Mouse (Mus musculus): ENCODE data around the gene Traf3ip1.

Gene Traf3ip1

DNA sequence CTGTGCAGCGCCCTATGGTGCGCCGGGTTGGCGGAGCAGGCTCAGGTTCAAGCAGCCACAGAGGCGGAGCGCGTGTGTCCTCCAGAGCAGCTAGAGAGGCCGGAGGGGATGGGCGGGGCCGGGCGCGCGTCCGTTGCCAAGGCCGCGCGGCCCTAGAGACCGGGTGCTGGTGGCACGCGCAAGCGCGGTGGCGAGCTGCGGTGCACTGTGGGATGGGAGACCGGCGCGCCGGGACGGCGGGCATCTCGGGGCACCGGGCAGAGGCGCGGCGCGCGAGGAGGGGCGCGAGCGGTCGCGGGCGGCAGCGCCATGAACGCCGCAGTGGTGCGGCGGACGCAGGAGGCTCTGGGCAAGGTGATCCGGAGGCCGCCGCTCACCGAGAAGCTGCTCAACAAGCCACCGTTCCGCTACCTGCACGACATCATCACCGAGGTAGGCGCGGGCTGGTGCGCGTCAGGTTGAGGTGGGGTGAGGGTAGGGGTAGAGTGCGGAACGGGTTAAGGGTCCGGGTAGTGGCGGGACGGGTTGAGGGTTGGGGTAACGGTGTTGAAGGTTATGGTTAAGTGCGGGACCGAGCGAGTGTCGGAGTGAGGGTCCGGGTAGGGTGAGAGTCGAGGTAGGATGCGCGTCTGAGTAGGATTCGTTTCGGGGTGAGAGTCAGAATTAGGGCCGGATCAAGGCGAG lies at the start of gene Traf3ip1:
Gene Traf3ip1, plus strand, starts transcription at position 191 of the 684 bp plus-strand sequence.
- DNase-seq: peak; percentile 99

DNA sequence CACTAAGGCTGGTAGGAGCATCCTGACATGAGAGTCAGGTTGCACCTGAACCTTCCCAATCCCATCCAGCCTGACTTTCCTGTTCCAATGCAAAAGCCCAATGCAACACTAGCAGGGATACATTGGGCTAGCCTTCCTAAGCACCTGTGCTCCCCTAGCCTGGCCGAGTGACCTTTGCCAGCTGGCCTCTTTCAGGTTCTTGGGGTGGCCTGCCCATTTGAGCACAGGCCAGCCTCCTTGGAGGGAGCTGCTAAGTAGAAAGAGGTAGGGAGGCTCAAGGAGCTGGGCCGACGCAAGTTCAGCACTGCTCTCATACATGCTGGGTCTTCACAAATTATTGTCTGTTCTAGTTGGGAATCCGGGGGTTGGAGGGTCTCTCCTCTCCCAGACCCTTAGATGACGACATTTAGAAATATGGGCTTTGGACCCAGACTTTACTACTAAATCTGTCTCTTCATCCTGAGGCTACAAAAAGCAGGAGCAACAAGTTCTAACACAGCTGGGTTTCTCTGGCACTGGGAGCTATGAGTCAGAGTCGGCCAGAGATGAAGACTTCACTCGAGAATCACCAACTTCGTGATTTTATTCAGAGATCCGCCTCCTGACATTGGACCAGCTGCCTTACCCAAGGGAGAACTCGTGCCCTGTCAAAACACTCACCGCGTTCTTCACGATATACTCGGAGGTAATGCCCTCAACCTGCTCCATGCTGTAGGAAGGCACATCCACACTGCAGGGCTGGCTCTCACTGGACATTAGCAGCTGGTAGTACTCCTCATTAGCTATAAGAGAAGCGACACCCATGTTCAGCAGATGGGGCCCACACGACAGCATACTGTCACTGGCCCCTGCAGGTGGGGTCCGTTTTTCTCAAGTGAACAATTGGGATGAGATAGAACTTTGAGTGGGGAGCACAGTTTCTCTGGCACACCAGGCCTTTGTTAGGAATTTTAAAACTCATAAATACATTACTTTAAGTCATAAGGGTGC lies 49.3 kb upstream of the Traf3ip1 start:
- peak; percentile 95 for DNase-seq

DNA sequence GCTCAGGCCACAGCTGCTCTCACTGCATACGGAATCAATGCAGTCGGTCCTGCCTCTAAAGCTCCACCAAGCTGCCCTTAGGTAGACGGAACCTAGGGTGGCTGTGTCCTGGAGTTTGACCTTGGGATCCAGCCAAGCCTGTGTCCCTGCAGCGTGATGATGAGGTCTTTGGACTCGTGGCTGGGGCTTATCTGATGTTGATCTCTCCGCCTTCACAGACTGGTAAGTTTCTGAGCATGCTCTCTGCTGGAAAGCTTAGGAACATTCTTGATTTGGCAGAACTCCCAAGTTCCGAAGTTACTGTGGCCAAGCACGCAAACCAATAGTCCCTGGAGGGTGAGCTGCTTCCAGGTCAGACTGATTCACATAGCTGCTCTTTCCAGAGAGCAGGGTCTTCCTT lies 48.4 kb upstream of the Traf3ip1 start:
- peak; percentile 99 for DNase-seq

DNA sequence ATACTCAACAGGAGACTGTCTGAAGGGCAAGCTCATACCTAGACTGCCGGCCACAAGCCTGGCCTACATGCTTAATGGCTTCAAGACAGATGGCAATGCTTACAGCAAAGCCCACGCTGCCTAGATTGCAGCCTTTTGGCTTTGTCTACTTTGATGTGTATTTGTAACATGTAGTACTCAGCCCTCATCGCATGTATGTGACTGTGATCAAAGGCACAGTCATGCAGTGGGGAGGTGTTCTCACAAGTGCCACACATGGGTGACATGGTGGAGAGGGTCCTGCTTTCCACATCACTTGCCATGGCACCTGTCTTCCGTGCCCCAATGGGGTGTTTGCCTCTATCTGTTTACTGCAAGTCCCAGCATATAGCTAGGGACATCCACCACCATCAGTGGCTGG lies 47.9 kb upstream of the Traf3ip1 start:
- peak; percentile 95 for DNase-seq

DNA sequence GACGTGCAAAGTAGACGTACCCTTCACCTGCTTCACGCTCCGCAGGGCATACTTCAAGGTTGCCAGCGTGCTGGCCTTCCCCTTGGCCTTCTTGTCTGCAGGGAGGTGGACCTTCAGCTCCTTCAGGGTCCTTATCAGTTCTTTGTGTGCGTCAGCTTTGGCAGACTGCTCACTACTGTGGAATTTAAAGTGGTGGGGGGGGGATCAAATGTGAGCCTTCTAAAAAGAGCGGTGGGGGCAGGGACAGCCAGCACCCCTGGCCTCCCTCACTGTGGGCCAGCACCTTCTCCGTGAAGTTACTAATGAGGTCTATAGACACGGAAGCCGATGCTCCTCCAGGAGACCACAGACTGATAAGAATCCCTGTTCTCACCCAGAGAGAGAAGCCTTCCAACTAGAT lies 45.8 kb upstream of the Traf3ip1 start:
- DNase-seq: peak; percentile 94

DNA sequence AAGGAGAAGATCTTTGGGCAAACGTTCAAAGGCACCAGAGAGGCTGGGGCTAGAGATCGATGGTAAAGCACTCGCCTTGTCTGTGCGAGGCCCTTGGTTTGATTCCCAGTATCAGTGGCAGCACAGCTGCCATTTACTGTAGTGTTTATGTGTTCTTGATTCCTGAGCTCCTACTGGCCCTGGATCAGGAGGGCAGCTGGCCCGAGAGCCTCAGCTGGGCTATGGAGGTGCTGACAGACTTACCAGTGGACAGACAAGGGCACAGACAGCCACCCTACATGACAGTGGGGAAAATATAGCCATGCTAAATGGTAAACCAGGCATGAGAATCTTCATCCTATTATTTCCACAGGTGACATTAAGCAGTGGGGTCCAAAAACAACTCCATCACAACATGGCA lies 43.6 kb upstream of the Traf3ip1 start:
- peak; percentile 96 for DNase-seq

DNA sequence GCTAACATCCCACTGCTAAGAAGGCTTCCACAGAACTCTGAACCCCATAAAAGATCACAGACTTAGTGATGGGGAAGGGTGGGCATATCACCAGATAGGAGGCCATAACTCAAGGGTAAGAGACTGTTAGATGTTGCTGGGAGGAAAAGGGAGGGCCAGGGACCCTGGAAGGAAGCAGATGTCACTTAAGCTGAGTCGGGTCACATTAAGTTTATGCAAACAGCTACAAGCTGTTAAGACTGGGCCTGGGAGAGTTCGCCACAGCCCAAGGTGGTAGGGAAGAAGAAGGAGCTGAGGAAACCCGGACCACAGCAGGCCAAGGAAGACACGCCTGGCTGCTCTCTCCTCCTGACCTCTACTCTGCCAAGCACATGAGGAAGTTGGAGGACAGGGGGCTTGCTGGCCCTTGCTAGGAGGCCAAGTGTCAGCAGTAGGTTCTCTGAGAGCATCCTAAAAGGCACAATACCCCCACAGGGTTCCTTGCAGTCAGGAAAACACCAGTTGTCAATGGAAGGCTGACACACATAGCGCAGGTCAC lies 42.8 kb upstream of the Traf3ip1 start:
- peak; percentile 87 for DNase-seq

DNA sequence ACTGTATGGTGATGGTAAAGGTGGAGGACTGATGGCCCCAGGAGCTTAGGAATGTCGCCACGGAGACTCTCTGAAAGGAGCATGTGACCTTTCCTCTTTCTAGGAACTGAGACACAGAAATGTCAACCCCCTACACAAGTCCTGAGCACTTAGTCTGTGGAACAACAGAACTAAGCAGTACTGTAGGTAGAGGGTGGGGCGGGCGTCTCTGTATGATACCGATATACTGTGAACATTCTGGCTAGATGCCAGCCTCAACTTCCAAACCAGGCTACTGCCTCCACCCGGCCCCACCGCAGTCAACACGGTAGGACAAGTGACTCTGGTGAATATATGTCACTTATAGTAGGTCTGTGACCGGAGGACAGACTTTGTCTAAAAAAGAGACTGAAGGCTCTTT lies 40.5 kb upstream of the Traf3ip1 start:
- DNase-seq: no peak

DNA sequence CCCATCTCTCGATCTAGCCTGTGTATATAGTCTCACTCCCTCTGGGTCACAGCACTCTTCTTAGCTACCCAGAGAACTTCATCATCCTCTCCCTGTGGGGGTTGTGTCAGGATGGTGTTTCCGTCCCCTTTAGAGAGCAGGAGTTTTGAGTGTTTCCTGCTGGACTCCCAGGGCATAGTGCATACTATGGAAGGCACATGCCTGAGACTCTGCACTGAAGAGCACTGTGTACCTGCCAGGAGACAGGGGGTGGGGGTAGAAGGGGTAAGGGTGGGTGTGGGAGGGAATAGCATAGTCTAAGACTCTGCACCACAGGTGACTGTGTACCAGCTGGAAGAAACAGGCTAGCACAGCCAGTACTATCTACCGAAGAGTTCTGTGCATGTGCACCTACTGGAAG lies 40.1 kb upstream of the Traf3ip1 start:
- peak; percentile 89 for DNase-seq

DNA sequence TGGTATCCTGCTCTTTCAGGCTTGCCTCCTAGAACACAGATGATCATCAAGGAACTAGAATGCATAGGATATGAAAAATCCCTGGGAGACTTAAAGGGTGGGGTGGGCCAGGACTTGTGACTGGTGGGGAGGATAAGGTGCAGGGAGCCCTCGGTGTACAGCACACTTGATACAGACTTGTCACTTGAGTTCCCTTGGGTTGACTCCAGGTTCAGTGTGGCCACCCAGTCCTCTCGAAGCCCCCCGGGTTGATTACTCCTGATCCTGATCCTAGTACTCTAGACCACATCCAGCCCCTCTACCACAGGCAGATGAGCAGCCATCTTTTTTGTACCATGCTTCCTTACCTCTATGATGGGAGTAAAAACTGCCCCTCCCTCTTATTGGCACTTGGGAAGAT lies 39.5 kb upstream of the Traf3ip1 start:
- peak; percentile 93 for DNase-seq

DNA sequence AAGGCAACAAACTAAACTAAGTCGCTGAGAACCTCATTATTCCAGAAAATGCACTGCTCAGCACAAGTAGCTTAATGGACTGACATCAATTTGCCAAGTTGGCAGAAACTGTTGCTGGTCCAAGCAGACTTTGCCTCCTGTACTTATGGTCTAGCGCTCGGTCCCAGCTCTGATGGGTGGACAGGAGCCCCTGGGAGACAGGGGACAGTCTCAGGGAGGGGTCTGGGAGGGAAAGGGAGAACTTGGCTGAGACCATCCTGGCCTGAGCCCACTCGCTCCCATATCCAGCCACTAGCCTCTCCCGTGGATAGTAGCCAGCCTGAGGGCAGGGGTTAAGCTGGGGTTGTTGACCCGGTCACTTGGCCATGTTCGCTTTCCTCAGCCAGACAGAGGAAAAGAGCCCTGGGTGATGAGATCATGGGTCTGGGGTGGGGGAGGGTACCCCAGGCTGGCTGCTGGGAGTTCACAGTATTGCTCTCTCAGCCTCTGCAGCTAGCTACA lies 38.7 kb upstream of the Traf3ip1 start:
- peak; percentile 99 for DNase-seq

DNA sequence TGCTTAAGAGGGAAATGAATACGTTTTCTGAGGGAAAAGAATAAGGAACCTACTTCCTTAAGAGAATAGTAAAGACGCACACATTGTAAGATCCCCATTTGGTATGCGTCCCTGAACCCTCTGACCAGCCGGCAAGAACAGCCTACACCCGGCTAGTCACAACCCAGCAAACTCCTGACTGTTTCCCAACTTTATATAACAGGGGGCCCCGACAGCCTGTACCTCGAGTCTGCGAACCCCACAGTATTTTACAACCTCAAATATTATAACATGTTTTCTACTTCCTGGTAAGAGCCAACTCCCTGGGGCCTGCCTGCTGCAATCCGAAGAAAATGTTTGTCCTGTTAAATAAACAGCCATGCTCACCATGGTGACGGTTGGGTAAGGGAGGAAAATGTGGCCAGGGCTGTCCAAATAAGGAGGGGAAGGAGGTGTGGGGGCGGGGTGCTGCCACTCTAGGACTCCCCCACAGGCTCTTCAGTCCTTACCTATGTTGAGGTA lies 38.1 kb upstream of the Traf3ip1 start:
- DNase-seq: peak; percentile 99

DNA sequence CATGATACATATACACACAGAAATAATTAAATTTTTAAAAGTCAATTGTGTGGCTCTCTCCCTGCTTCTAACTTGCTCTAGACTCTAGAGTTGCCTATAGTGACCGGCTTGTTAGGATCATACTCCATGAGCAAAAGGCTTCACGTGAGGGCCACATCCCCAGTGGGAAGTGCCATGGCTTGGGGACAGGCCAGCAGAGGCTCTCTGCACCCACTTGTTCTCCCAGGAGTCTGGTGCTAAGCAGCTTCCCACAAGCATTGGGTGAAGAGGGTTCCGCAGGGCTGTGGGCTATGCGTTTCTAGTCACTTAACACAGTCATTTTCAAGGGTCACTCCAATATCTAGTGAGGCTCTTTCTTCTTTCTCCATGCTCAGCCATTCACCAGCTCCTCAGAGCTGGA lies 37.3 kb upstream of the Traf3ip1 start:
- peak; percentile 90 for DNase-seq

DNA sequence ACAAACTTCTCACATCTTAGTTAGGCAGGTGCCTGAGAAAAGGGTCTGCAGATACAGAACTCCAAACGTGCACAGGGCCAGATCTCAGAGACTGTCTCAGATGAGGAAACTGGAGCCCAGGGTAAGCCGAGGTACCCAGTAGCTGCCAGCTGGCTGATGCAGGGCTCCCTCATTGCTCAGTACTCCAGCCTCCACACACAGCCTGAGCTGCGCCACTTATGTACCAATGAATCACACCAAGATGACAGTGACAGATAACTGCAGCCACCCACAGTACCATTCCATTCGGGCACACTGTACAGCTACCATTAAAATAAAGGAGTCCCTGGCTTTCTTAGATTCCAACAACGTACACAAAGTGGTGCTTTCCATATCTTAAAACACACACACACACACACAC lies 36.7 kb upstream of the Traf3ip1 start:
- DNase-seq: peak; percentile 96

DNA sequence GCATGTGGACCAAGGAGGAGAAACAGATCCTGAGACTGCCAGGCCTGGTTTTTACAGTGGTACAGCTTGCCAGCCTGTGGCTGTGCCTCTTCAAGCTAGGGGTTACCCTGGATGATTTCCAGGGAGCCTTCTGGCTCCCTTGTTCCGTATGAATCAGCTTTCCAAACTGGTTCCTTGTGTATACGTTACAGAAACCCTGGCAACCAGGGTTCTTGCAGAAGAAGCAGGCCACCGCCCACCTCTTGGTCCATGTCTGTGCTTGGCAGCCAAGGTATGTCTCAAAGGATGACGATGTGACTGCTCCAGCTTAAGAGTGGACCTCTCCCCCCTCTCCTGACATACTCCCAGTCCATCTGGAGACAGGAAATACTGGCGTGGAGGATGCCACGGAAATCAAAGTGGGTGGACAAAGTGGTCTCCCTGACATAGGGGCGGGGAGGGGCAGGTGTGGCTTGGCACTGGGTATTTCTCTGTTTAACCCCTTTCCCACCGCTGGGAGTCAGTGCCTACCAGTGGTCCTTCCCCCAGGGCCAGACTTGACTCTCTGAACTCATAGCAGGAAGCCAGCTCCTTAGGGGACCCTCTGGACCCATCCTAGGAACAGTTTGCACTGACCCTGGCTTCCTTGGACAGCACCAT lies 36.1 kb upstream of the Traf3ip1 start:
- DNase-seq: peak; percentile 98

DNA sequence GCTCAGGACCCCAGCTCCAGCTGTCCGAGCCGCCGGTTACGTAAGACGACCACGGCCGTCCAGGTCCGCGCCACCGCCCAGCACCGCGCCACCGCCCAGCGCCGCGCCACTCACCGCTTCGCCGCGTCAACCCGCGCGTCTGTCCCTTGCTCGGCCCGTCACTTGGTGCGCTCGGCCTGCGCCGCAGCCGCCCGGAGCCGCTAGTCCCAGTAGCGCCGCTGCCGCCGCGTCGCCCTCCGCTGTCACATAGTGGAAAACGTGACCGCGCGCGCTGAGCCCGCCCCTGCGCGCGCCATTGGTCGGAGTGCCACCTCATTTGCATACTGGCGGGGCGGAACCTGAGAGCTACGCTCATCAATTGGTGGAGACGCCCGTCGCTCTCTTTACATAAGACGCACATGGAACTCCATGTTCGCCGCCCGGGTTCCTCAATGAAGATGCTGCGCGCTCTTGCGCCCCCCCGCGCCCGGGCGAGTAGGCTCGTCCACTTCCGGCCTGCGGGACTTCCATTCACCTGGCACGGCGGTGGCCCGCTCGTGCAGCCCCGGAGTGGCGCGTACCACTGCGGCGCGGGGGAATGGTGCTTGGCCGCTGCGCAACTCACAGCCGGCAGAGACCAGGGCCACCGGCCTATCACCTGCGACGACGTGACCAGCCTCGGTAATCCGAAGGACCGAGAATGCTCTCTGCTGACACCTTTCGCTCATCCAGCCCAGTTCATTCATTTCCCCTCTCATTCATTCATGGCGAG lies 35.2 kb upstream of the Traf3ip1 start, which contains the start of gene Per2:
Gene Per2, minus strand, starts transcription at position 266 of the 751 bp plus-strand sequence.
- peak; percentile 100 for DNase-seq

DNA sequence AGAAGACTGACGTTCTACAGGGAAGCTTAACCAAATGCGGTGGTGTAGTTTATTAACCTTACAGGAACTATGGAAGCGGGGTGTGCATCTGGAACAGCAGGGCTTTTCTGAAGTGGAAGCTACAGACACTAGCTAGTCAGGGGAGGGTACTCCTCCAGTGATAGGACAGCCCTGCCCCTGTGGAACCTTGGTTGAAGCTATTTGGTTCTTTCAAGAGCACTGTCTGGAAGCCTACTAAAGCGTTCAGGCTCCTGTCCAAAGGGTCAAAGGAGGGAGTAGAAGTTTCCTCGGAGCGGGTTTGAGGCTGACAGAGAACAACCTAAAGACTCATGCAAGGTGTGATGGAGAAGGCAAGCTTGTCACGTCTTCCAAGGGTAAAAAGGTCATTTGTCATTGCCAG lies 34.4 kb upstream of the Traf3ip1 start:
- peak; percentile 88 for DNase-seq

DNA sequence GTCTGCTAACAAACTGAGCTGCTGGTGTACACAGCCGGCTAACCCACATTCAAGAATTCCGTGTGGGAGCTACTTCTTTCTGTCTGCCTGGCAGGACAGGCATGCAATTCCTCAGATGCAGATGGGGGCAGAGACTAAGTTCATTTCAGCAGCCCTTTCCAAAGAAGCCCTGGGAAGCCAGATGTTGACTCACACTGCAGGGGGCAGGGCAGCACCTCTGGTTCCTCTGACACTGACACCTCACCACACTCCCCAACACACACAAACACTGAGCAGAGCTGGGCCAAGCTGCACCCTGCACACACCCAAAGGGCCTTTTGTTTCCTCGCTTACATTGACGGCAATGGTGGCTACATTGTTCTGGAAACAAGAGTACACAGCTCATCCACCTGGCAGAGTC lies 33.9 kb upstream of the Traf3ip1 start:
- DNase-seq: peak; percentile 95

DNA sequence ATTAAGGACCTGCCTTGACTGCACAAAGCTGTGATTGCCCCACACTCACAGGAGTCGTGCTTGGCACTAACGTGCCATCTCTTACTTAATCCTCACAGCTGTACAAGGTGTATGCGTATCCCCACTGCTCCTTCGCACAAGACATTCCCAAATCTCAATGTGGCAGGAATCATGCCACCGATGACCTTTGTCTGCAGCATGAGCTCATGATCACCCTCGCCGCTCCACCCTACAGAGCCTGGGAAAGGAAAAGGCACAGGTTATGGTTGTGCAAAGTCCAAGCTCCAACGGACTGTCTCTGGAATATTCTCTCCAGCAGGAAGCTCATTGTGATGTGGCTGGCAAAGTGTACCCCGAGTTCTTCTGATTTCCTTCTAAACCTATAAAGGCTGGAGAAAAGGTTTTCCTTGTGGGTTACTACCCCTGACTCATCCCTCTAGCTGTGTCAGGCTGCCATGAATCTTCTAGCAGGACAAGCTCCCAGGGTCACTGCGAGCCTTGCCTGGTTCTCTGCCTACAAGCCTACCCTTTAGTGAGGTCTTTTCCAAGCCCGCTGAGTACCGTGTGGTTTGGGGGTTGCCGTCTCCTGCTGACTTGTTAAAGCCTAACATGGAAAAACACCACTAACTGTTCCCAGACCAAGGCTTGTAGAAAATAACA lies 31.0 kb upstream of the Traf3ip1 start:
- DNase-seq: peak; percentile 86

DNA sequence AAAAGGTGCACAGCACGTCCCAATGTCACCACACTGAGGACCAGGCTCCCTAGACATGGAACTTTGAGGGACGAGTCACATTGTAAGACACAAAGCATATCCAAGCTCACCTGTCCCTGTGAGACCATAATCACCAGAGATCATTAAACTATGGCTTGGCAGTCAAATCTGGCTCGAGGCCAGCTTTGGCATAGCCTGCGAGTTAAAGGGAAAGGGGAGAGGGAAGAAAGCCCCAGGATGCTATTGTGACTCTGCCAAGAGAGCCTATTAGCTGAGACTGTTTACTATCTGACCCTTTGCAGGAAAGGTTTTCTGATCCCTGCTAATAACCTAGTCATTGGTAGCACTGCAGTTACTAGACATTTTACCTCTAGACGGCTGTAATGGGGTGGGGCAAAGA lies 30.0 kb upstream of the Traf3ip1 start:
- DNase-seq: peak; percentile 19

DNA sequence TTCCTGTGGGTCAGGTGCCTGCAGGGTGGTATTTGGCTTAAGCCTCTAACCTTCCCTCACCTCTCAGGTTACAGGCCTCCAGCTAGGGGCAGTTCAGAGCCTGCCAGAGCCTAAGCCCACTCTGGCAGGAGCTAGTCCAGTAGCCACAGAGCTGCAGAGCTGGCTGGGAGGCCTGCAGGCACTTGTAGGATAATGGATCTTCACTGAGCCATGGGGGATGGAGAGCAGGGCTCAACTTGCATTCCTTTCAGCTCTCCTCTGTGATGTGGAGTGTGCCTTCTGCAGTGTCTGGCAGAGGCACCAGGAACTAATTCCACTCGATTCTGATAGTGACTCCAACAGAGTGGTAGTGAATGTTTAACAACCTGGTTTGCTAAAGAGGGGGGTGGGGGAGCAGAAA lies 29.2 kb upstream of the Traf3ip1 start:
- DNase-seq: peak; percentile 81
